Mouse (Mus musculus) testis, adult 2 months (tissue): ENCODE measurements around the gene Cx3cr1. TPM values are rescaled to one million over a fixed set of nuclear protein-coding genes. Genes with fewer than 3 reads are reported as not detected.

Source experiments
- H3K27ac ChIP-seq: fragments of 200-500 bp; 2 replicates; pipeline ENCODE4 v1.5.1; 2012; ENCODE audit warnings: low read depth, low read length; ENCODE audit not compliant: control insufficient read depth, insufficient read depth
- H3K27me3 ChIP-seq: fragments of 200-500 bp; 2 replicates; pipeline ENCODE4 v1.6.1; 2012; ENCODE audit warnings: mild to moderate bottlenecking, low read length, moderate library complexity; ENCODE audit not compliant: control insufficient read depth, insufficient read depth
- H3K36me3 ChIP-seq: fragments of 200-500 bp; 2 replicates; pipeline ENCODE4 v1.6.1; 2012; ENCODE audit warnings: mild to moderate bottlenecking, low read length; ENCODE audit not compliant: control insufficient read depth, insufficient read depth
- H3K4me1 ChIP-seq: fragments of 200-500 bp; 2 replicates; pipeline ENCODE4 v1.6.1; 2012; ENCODE audit warnings: low read length; ENCODE audit not compliant: control insufficient read depth, insufficient read depth
- H3K4me3 ChIP-seq: fragments of 200-500 bp; 2 replicates; pipeline ENCODE4 v1.5.1; 2012; ENCODE audit warnings: low read depth, mild to moderate bottlenecking, low read length, moderate library complexity, mixed read lengths; ENCODE audit not compliant: control insufficient read depth
- CTCF ChIP-seq: fragments of 200-500 bp; IDR thresholded peaks from 2 replicates; pipeline ENCODE4 v1.5.1; 2012; ENCODE audit warnings: low read depth, mild to moderate bottlenecking, inconsistent platforms, low read length, moderate library complexity; ENCODE audit not compliant: control insufficient read depth, insufficient read depth, insufficient replicate concordance
- POLR2A ChIP-seq: fragments of 200-500 bp; IDR thresholded peaks from 2 replicates; pipeline ENCODE4 v1.6.1; 2012; ENCODE audit warnings: low read depth, mild to moderate bottlenecking, inconsistent platforms, low read length, moderate library complexity; ENCODE audit not compliant: control insufficient read depth
- polyA plus RNA-seq: library from polyadenylated mRNA; depleted of rRNA; stranded (reverse); fragments of >200 nt; gene quantifications from 2 replicates; pipeline ENCODE4 v1.2.3, GENCODE M21; 2012

Cx3cr1 gene
- polyA plus RNA-seq, 1 experiment, result 2.7 TPM

DNA sequence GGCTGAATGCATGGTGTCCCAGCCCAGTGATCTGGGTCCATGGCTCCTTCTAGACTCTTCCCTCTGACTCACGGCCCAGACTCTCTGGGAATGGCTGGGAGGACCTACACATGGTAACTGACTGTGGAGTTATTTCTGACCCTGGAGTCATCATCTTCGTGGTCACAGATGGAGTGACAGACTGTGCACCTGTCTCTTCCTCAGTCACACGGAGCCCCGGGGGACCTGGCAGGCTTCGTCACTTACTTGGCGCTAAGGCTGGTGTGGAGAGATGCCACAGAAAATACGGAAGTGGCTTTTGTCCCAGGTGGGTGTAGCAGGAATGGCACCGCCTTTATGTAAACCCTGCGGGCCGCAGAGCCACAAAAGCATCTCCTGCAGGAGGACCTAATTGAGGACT lies 45.5 kb downstream of the Cx3cr1 start:
- Histone ChIP-seq H3K36me3 (no peaks in the 10 kb centered on the region), H3K27me3 (no peaks in the 10 kb centered on the region), H3K4me1 (no peaks in the 10 kb centered on the region; the same call in none of the 2 replicates), H3K4me3 (no peak overlapping the region), H3K27ac (no peak overlapping the region)
- TF ChIP-seq POLR2A (no peak), CTCF (no peak)

DNA sequence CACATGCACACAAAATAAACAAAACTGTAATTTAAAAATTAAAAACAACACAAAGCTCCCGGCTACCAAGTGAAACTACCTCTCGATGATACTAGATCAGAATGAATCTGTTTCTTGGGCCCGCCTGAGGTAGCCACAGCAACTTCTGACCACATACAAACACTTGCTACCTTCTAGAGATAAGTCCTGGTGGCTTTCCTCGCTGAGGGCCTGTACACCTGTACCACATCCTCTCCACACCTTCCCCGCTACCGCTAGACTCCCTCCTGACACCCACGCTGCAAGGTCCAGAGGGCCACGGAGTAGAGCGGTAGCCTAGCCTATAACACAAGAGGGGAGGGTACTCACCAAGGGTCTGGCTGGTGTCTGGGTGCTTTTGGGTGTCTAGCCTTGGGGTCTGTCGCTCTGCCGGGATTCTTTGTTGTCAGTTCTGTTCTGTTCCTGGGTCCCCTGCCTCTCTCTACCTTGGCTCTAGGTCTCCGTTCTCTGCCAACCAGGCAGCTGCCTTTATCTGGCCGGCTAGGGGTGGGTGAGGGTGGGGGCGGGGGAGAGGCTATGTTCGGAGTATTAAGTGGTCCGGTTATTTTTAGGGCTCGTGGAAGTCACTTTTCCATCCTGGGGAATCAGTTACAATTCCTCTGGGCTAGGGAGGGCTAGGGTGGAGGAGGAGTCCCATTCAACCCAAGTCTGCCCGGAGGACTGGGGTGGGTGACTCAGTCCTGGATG lies 46.4 kb downstream of the Cx3cr1 start, which contains the start of gene Xirp1:
Xirp1 (minus strand) TSS at position 513 of the 726 bp plus-strand sequence.
- TF ChIP-seq CTCF (no peak), POLR2A (no peak)
- no peaks in the 10 kb centered on the region; the same call in none of the 2 replicates for H3K4me1 ChIP-seq
- H3K36me3 ChIP-seq, result no peaks in the 10 kb centered on the region
- no peak within 1 kb of the TSS; the same call in 1 of the 2 replicates for H3K4me3 ChIP-seq
- H3K27me3 ChIP-seq, result no peaks in the 10 kb centered on the region
- no peak within 1 kb of the TSS for H3K27ac ChIP-seq

DNA sequence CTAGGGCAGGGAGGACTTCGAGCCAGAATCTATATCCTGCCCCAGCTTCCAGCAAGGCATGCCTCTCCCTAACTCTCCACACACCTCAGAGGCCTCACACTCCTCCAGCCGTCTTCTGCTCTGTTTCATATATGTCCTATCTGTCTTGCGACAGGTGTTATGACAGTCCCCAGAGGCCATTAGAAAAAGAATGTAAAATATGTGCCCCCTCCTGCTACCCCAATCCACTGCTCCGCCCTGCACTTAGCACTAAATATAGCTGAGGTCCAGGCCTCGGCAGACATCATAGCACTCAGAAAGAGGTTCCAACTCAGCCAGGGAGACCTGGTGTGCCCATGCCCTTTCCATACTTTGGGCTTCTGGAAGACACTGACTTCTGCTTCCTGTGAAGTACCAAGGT lies 48.5 kb downstream of the Cx3cr1 start:
- H3K36me3 ChIP-seq, result no peaks in the 10 kb centered on the region
- no peak overlapping the region for H3K27ac ChIP-seq
- TF ChIP-seq POLR2A (no peak), CTCF (no peak)
- no peaks in the 10 kb centered on the region; the same call in none of the 2 replicates for H3K4me1 ChIP-seq
- H3K27me3 ChIP-seq, result no peaks in the 10 kb centered on the region
- H3K4me3 ChIP-seq, result no peak overlapping the region

DNA sequence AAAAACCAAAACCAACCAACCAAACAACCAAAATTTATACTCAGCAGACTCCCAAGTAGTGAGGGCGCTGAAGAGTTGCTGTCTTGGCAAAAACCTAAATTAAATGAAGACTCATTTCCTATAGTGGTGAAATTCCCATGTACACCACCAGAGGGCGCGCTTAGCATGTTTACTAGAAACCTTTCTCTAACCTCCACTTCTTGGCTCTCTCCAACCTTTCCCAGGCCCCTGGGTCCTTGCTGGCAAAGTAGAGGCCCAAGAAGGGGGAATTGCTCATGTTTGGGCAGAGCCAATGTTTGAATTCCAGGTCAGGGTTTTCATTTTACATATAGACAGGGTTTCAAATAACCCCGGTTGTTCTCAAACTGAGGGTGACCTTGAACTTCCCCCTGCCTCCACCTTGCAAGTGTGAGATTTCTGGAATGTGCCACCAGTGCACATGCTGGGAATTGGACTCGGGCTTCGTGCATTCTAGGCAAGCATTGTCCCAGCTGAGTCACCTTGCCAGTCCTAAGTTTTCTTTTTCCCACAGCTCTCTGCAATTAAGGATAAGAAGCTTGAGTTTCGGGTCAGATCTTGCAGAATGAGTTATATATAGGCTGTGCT lies 49.3 kb downstream of the Cx3cr1 start:
- H3K27ac ChIP-seq, result no peak overlapping the region
- H3K4me3 ChIP-seq, result no peak overlapping the region
- TF ChIP-seq POLR2A (no peak), CTCF (no peak)
- no peaks in the 10 kb centered on the region for H3K36me3 ChIP-seq
- no peaks in the 10 kb centered on the region for H3K27me3 ChIP-seq
- no peaks in the 10 kb centered on the region; the same call in none of the 2 replicates for H3K4me1 ChIP-seq

DNA sequence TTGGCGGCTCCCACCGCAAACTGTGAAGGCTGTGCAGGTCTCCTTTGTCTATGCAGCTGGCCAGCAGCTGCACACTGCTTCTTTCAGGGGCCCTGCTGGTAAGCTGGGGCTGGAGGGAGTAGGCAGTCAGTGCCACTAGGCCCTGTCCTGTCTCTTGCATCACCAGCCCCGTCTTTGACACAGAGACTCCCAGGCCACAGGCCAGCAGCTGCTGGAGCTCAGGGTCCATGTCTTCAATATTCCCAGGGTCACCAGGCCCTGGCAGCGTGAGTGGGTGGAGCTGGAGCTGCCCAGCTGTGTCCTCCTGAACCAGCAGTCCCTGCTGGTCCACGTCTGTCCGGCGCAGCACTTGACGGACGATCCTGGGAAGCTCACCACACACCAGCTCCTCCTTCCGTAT lies 52.7 kb downstream of the Cx3cr1 start:
- H3K4me3 ChIP-seq, result no peak overlapping the region
- no peaks in the 10 kb centered on the region for H3K27me3 ChIP-seq
- H3K36me3 ChIP-seq, result no peaks in the 10 kb centered on the region
- TF ChIP-seq CTCF (no peak), POLR2A (no peak)
- peaks cover 4% of the 10 kb centered on the region for H3K4me1 ChIP-seq
- H3K27ac ChIP-seq, result no peak overlapping the region

DNA sequence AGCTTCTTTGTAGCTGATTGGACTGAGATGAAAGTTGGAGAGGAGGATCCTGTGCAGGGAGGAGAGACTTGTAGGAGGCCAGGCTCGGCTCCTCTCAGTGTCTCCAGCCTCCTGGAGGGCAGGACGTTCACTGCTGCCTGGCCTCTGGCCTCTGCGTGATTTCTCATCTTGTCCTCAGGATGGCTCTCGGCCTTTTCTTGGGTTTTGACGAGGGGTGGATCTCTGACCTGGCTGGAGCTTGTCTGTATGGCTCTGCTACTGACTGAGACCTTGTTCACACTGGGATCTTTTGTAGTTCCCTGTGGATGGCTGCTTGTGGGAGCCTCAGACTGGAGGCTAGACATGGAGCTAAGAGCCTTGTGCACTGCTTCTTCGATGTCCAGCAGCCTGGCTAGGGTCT lies 54.9 kb downstream of the Cx3cr1 start:
- Histone ChIP-seq H3K4me3 (no peak overlapping the region), H3K27ac (no peak overlapping the region), H3K4me1 (peaks cover 16% of the 10 kb centered on the region), H3K36me3 (no peaks in the 10 kb centered on the region), H3K27me3 (no peaks in the 10 kb centered on the region)
- no peak for TF ChIP-seq POLR2A
- no peak for TF ChIP-seq CTCF

DNA sequence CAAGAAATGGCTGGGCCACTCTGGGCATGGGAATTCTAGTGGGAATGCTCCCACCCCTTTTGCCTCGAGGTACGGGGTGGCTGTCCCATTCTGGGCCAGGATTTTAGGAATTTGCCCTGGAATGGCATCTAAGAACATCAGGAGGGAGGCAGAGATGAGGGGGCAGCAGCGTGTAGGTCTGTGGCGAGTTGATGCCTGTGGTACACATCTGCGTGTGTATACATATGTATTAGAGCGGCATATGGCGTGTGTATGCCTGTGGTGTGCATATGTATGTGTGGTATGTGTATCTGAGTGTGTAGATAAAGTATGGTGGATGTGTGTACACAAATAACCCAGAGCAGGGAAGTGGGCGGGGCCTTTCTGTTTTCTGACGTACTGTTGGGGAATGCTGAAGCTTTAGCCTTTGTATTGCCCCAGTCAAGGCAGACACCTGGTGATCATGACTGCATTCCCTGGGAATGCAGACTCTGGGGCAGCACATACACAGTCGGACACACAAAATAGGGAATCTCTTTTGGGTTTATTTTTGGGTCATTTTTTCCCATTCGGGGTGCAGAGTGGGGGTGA lies 56.3 kb downstream of the Cx3cr1 start:
- no peaks in the 10 kb centered on the region for H3K27me3 ChIP-seq
- TF ChIP-seq CTCF (no peak), POLR2A (no peak)
- H3K4me1 ChIP-seq, result peaks cover 16% of the 10 kb centered on the region
- no peak overlapping the region for H3K27ac ChIP-seq
- H3K4me3 ChIP-seq, result no peak overlapping the region
- H3K36me3 ChIP-seq, result no peaks in the 10 kb centered on the region
